Mouse (Mus musculus) kidney, postnatal 10 days (tissue): ENCODE measurements at regions not wholly inside any gene's neighbourhood (a gene's known extent, or its start where the extent isn't known, plus 50 kb on each side); places are given as distances from the start of the nearest gene placed in this dataset.

Experiments
- DNase-seq: peaks from one replicate; pipeline ENCODE4 v3.0.0; 2021; ENCODE audit warnings: mixed read lengths

- DNase-seq: no peak
These were observed 384.8 kb upstream of the Zmiz1 start for GRCm38 (mm10) chr14:25074022-25074800.

- DNase-seq: no peak
These were observed 384.1 kb upstream of the Zmiz1 start for GRCm38 (mm10) chr14:25074891-25075290.

- DNase-seq: no peak
These were observed 378.6 kb upstream of the Zmiz1 start for GRCm38 (mm10) chr14:25080431-25080830.

DNA sequence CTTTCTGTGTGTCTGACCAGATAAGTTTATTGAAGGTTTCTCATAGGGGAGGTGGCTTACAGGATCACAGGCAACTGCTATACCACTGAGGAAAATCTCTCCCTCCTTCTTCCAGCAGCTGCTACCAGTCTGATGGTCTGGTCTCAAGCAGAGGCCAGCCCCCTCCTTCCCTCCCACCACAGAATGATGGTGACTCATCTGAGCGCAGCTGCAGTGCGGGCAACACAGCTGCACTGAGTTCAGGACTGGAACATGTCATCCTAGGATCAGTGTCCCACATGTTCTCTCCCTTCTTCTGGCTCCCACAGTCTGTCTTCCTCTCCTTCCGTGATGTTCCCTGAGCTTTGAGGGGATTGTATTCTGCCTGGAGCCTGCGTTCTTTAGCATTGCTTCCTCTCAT is 375.1 kb upstream of the Zmiz1 start:
- no peak for DNase-seq

DNA sequence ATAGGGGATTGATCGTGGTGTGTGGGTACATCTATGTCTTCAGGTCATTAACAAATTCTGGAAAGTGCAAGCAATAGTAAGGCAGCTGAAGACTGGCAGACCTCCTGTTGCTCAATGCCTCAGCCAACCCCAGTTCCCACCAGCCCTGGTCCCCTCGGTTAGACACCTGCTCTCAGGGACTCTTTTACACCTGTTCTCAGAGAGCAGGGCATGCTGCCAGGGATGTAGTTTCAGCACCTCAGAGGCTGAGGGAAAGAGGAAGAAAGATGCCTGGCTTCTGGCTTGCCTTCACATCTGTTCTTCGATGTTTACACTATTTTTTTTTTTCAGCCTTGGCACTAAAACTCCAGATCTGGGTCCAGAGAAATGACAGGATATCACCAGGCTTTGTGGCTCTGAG is 362.2 kb upstream of the Zmiz1 start:
- DNase-seq: no peak

DNA sequence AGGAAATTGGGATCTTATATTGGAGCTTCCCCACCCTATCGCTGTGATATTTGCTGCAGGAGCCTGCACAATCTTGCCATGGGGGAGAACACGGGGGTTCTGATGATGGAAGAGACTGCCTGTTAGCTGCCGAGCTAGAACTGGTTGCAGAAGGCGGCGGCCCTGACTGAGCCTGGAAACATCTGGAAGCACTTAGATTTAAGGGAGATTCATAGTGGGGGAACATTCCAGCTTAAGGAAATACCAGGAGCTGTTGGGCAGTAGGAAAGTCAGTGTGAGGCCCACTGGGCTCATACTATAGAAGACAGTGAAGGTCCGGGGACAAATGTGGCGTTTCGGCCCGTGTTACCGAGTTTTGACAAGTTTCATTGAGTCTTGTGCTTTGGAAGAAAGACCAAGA is 353.6 kb upstream of the Zmiz1 start:
- peak; percentile 26 for DNase-seq

- DNase-seq: no peak
These were observed 352.5 kb upstream of the Zmiz1 start for GRCm38 (mm10) chr14:25106451-25106850.

GRCm38 (mm10) chr14:25108101-25108652 is 350.8 kb upstream of the Zmiz1 start:
- peak; percentile 67 for DNase-seq

GRCm38 (mm10) chr14:25108701-25109290 is 350.2 kb upstream of the Zmiz1 start:
- peak; percentile 87 for DNase-seq

DNA sequence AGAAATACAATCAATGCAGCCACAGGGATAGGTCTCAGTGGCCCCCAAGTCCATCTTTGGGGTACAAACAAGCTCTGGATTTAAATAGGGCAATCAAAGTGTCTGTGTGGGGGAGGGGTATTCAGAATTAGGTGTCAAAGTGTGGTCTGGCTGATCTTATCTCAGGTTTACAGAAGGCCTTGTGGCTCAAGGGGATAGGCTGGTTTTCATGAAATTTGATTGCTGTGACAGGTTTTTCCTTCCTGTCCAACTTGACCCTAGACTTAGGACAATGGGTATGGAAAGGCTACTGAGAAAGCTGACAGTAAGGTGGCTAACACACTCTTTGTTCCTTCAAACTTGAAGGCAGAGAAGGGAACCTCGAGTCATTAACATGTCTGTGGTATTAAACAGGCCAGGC is 349.3 kb upstream of the Zmiz1 start:
- DNase-seq: no peak

DNA sequence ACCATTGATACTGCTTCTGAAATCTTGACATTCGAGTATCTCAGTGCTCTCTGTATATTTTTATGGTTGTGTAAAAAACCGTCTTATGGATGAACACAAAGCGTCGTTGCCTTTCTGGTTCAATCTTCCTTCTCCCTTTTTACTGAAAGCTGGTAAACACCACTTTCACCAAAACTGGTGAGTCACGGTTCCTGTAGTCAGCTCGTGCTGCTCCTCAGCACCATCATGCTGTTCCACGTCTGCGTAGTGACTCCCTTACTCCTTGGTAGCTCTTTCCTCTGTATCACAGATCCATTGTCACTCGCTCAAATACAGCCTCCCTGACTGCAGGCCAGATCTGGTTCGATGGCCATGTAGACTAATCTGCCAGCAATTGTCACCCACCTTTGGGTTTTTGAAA is 346.2 kb upstream of the Zmiz1 start:
- no peak for DNase-seq

- no peak for DNase-seq
These were observed 345.7 kb upstream of the Zmiz1 start for GRCm38 (mm10) chr14:25113326-25113725.

DNA sequence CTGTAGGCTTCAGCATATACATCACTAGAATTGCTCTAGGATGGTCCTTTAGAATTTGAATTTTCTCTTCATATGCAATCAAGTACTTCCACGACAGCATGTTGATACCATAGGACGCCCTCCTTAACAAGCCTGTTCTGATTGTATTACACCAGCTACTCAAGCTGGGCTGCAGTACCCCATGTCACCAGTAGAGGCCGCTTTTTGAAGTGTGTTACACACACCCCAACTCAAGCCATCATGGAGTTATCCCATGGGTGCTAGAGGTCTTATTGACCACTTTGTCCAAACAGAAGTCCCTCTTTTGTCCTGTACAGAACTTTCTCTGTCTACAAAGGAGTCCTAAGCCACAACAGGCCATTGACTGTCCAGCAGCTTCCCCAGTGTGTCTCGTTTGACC is 342.6 kb upstream of the Zmiz1 start:
- peak; percentile 88 for DNase-seq

DNA sequence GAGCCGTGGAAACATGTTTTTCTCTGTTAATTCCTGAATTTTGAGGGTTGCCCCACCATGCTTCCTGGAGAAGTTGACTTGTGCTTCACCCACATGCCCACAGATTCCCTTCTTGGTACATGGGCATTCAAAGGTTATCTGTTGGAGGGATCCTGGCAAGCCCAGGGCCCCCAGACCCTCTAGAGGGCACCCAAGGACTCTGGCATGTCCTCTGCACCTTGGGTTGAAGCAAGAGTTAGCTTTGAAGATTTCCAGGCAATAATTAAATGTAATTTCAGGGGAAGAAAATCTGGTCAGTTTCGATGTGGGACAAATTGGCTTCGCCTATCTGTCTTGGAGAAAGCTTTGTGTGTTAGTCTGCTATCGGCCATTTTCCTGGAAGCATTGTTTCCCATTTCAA is 339.0 kb upstream of the Zmiz1 start:
- DNase-seq: peak; percentile 36

- DNase-seq: no peak
These were observed 338.5 kb upstream of the Zmiz1 start for GRCm38 (mm10) chr14:25120506-25120905.

GRCm38 (mm10) chr14:25122971-25123535 is 335.9 kb upstream of the Zmiz1 start:
- DNase-seq: no peak

- no peak for DNase-seq
These were observed 335.2 kb upstream of the Zmiz1 start for GRCm38 (mm10) chr14:25123541-25124337.

DNA sequence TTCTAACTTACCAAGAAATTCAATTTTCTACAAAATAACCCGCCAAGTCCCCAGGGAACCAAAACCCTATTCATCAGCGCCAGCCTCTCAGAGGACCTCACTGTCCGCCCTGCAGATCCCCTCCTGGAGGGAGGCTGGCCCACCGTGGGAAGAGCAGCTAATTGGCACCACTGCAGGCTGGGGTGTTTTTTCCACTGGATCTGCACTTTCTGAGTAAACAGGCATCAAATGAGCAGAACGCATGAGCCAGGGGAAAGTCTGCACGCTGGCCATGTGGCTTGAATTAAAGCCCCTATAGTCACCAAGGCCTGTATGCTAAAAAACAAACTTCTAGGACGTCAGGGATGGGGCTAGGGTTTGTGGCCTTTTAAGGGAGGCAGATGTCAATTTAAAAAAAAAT is 332.4 kb upstream of the Zmiz1 start:
- no peak for DNase-seq

- DNase-seq: no peak
These were observed 331.3 kb upstream of the Zmiz1 start for GRCm38 (mm10) chr14:25127544-25128159.

- DNase-seq: no peak
These were observed 330.8 kb upstream of the Zmiz1 start for GRCm38 (mm10) chr14:25128160-25128547.

DNA sequence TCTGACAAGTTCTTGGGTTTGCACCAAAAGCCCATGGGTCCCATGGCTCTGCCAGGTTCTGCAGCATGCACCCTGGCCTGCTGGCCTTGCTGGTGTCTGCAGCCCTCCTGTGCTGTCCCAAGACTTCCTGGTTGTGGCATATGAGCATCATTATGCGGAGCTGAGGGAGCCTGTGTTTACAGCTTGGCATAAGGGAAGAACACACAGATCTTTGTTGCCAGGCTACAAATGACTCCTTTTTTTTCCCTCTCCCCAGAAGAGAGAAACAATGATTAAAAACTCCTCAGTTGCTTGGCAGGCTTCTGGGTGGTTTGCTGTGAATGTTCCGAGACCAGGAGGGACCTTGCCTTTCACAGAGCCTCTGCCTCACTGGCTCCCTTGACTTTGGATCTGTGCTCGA is 323.6 kb upstream of the Zmiz1 start:
- DNase-seq: no peak

DNA sequence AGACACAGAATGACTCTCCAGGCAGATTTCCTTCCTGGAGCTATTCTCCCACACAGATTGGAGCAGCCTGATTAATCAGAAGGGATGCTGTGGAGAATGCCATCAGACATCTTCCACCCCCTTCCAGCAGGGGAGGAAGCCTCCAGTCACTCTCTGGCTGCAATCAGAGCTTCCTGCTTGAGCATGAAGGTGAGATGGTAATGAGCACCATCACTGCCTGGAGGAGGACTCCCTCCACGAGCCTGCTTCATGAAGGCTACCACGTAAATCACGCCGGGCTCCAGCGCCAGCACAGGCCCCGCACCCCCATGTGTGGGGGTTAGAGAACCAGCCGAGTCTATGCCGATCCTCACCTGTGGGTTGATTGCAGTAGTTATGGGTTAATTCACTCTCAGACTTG is 321.7 kb upstream of the Zmiz1 start:
- no peak for DNase-seq

- peak; percentile 73 for DNase-seq
These were observed 320.5 kb upstream of the Zmiz1 start for GRCm38 (mm10) chr14:25138485-25138884.
